Mouse (Mus musculus): ENCODE data around the gene Hs3st1. TPM values are rescaled to one million over a fixed set of nuclear protein-coding genes. Genes with fewer than 3 reads are reported as not detected.

Hs3st1 gene
- polyA plus RNA-seq, 1 experiment: 0.07 TPM

DNA sequence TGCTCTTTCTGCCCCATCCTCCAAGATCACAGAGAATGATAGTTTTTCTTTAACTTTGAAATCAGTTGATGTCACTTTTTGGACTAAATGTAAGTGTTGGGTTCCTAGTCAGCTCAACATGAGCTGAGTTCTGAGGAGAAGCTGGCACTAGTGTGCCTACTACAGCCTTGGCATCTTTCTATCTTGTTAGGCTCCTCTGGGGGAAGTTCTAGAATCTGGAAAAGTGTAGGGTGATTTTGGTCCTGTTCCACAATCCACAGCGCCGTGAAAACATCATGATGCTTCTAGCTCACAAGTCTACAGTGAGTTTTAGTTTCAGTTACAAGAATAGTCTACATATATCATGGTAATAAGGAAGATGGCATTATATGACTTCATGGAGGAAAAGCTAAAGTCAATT, 18.4 kb downstream of the Hs3st1 start:
- Histone ChIP-seq H3K36me3 (ENCODE audit: control insufficient read depth) (no peaks in the 10 kb centered on the region), H3K4me3 (replicated peaks) (no peak overlapping the region), H3K9me3 (ENCODE audit: control insufficient read depth, low read length) (no peaks in the 10 kb centered on the region), H3K27me3 (ENCODE audit: control insufficient read depth) (no peaks in the 10 kb centered on the region), H3K4me1 (ENCODE audit: control insufficient read depth) (no peaks in the 10 kb centered on the region)
- TF ChIP-seq GATA1 (IDR thresholded peaks at IDR 0.05; ENCODE audit: low read length): no peak

DNA sequence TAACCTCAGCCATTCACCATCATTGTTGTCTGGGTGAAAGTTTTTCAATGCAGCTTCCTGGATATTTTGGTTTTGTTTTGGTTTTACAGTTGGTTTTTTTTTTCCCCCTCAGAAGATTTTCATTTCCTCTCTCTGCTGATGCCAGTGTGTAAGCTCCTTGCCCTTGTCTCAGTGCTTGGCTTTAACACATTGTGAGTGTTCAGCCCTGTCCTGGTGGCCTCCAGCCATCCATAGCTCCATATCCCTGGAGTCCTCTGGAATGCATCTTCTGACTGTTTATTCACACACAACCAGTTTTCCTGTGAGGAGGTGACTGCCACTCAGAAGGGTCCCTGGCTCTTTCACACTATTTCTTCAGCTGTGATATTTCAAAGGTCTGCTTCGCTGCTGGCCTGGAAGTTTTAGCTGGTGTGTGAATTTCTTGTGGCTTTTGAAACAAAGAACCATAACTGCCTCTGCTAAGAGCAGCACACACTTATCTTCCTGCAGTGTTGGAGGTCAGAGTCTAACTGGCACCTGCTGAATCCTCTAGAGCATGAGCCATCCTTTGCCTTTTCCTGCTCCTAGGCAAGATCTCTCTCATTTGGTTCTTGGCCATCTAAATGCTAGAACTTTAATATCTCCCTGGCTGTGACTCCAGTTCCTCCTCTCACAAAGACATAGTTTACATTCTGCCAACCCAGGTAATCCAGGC, 21.4 kb downstream of the Hs3st1 start:
- Histone ChIP-seq H3K4me1 (ENCODE audit: control insufficient read depth) (no peaks in the 10 kb centered on the region), H3K36me3 (ENCODE audit: control insufficient read depth) (no peaks in the 10 kb centered on the region), H3K4me3 (replicated peaks) (no peak overlapping the region), H3K27me3 (ENCODE audit: control insufficient read depth) (no peaks in the 10 kb centered on the region), H3K9me3 (ENCODE audit: control insufficient read depth, low read length) (no peaks in the 10 kb centered on the region)
- TF ChIP-seq GATA1 (IDR thresholded peaks at IDR 0.05; ENCODE audit: low read length): no peak
- TF ChIP-seq TAL1 (IDR thresholded peaks at IDR 0.05; ENCODE audit: low read length): no peak

DNA sequence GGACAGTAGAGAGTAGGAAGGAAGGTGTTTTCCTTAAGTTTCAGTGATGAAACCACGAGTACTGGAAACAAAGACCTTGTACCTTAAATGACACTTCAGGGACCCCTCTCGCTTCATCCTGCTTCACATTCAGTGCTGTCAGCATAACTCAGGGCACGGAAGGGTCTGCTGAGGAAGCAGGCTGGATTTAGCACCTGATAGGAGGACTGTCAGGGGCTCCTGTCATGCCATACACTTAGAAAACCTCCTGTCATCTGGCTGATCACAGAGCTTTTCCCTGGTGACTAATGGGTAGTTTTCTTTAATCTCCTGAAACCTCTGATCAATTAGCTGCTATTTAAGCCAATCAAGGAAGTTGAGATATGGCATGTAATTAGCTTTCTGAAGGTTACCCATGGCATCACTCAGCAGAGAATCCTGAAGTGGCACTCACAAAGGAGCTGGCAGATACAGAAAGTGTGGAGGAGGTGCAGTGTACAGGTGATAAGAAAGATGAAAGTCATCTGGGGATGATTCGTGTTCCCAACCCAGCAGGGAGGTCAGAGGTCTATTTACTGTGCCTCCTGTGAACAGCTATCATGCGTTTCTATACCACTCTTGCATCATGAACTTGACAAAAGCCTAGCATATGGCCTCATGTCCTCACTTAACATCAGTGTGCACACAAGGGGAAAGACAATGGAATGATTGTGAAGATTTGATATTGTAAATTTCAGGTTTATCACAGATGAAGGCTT, 22.1 kb downstream of the Hs3st1 start:
- Histone ChIP-seq H3K9me3 (ENCODE audit: control insufficient read depth, low read length) (no peaks in the 10 kb centered on the region), H3K27me3 (ENCODE audit: control insufficient read depth) (no peaks in the 10 kb centered on the region), H3K36me3 (ENCODE audit: control insufficient read depth) (no peaks in the 10 kb centered on the region), H3K4me3 (replicated peaks) (no peak overlapping the region), H3K4me1 (ENCODE audit: control insufficient read depth) (no peaks in the 10 kb centered on the region)
- TF ChIP-seq GATA1 (IDR thresholded peaks at IDR 0.05; ENCODE audit: low read length): no peak
- TF ChIP-seq TAL1 (IDR thresholded peaks at IDR 0.05; ENCODE audit: low read length): no peak

DNA sequence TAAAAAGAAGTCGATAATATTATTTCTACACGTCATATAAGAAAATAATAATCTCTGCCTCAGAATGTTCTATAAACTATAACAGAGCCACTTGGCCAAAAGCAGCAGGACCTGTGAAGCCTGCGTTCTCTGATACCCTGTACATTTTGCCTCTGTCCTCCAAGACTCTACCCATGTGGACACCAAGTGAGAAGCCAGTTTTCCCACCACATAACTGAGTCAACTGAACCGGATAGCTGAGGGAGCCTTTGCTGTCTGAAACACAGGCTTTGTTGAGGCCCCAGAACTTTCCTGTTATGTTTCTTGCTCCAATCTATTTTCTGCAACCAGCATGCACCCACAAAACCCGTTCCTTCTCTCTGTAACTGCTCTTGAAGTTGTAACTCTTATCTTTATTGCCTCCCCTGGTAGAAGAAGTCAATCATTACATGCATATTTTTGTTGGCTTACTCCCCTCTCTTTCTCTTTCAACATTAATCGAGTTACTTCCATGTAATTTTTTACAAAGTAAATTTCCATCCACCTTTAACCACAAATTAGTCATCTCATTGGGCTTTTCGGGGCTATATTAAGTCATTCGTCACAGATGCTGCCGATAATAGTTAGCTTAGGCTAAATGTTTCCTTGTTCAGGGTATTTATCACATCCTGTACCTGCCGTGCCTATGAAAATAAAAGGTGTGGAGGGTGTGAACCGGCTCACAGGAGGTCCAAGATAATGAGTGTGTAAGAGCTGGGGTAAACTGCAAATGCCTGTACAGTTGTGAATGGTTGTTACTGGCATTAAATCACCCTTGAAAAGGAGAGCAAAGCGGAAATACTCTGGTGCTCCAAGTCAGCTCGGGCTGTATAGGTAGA, 39.4 kb downstream of the Hs3st1 start:
- no peak for TF ChIP-seq GATA1 (IDR thresholded peaks at IDR 0.05; ENCODE audit: low read length)
- TF ChIP-seq TAL1 (IDR thresholded peaks at IDR 0.05; ENCODE audit: low read length): no peak
- Histone ChIP-seq H3K4me1 (ENCODE audit: control insufficient read depth) (no peaks in the 10 kb centered on the region), H3K9me3 (ENCODE audit: control insufficient read depth, low read length) (peaks cover 2% of the 10 kb centered on the region; the same call in 1 of the 2 replicates), H3K27me3 (ENCODE audit: control insufficient read depth) (no peaks in the 10 kb centered on the region), H3K36me3 (ENCODE audit: control insufficient read depth) (no peaks in the 10 kb centered on the region), H3K4me3 (replicated peaks) (no peak overlapping the region)

DNA sequence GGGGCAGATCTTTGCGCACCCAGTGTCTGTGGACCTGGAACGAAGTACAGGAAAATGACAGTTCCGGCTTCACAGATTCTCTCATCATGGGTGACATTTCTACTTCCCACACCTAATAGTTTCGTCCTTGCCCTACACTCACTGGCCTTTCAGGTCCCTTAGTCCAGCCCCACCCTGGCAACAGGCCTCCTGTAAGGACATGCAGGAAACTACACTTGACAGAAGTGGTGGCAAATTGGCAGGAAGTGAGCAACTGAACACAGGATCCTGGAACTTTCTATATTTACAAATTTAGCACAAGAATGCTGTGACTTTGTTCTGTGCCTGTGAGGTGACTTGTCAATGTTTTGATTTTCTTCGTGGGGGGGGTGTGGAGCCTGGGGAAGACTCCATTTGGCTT, 40.1 kb downstream of the Hs3st1 start:
- Histone ChIP-seq H3K4me1 (ENCODE audit: control insufficient read depth) (no peaks in the 10 kb centered on the region), H3K9me3 (ENCODE audit: control insufficient read depth, low read length) (peaks cover 2% of the 10 kb centered on the region; the same call in 1 of the 2 replicates), H3K27me3 (ENCODE audit: control insufficient read depth) (no peaks in the 10 kb centered on the region), H3K36me3 (ENCODE audit: control insufficient read depth) (no peaks in the 10 kb centered on the region), H3K4me3 (replicated peaks) (no peak overlapping the region)
- TF ChIP-seq TAL1 (IDR thresholded peaks at IDR 0.05; ENCODE audit: low read length): no peak
- TF ChIP-seq GATA1 (IDR thresholded peaks at IDR 0.05; ENCODE audit: low read length): no peak

DNA sequence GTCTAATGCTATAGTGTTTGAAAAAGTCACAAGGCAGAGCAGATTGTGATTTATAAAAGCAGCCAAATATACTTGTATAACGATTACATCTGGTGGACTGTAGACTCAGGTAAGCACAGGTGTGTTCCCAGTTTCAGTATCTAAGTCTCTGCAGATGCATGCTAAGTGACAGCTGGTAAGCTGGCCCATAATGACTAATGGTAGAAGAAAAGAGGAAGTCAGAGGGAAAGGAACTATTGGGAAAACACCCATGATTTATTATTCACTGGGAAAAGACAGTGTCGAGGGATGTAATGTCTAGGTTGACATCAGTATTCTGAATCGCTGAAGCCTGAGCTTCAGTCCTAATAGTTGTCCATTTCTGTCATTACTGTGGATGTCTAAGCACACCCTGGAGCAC, 49.7 kb downstream of the Hs3st1 start:
- TF ChIP-seq TAL1 (IDR thresholded peaks at IDR 0.05; ENCODE audit: low read length) (no peak), GATA1 (IDR thresholded peaks at IDR 0.05; ENCODE audit: low read length) (no peak)

DNA sequence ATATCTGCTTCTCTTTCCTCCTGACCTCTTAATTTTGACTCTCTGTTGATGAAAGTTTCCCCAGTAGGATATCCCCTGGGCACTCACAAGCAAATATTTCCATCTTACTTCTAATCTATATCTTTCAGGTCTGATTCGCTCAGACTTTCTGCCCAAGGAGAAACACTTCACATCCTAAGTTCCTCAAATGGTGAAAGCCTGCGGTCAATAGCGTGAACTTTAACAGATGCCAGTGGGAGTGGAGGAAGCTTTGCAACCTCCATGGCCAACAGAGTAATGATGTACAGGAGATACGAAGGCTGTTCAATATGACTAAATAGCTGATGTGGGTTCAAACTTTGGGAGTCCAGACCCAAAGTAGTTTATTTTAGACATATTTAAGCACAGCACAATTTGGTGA, 94.4 kb downstream of the Hs3st1 start:
- no peak overlapping the region for H3K4me3 ChIP-seq (replicated peaks)
- TF ChIP-seq TAL1 (IDR thresholded peaks at IDR 0.05; ENCODE audit: low read length) (no peak), GATA1 (IDR thresholded peaks at IDR 0.05; ENCODE audit: low read length) (no peak)
- H3K9me3 ChIP-seq (ENCODE audit: control insufficient read depth, low read length): no peaks in the 10 kb centered on the region
- no peaks in the 10 kb centered on the region for H3K27me3 ChIP-seq (ENCODE audit: control insufficient read depth)
- no peaks in the 10 kb centered on the region for H3K36me3 ChIP-seq (ENCODE audit: control insufficient read depth)
- no peaks in the 10 kb centered on the region for H3K4me1 ChIP-seq (ENCODE audit: control insufficient read depth)

More for the DNA sequence above, 49.7 kb downstream of the Hs3st1 start:
- Histone ChIP-seq H3K4me1 (ENCODE audit: control insufficient read depth) (no peaks in the 10 kb centered on the region), H3K36me3 (ENCODE audit: control insufficient read depth) (no peaks in the 10 kb centered on the region), H3K4me3 (replicated peaks) (no peak overlapping the region), H3K27me3 (ENCODE audit: control insufficient read depth) (no peaks in the 10 kb centered on the region), H3K9me3 (ENCODE audit: control insufficient read depth, low read length) (no peaks in the 10 kb centered on the region)

DNA sequence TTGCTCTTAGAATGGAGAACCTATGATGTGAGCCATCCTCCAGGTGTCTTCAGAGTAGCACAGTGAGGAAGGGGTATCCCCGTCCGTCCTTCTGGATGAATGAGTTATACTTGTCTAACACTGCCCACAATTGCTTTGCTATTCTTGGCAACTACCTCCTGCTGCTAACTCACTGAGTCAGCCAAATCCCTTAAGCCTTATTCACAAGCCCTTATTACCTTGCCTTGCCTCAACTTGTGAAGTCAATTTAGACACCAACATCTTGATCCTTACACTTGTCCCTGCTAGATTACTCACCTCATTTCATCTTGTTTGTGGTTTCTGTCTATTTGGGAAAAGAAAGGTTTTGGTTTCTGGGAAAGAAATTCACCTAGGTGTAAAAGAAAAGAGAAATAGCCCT, 95.9 kb downstream of the Hs3st1 start:
- no peaks in the 10 kb centered on the region for H3K27me3 ChIP-seq (ENCODE audit: control insufficient read depth)
- no peaks in the 10 kb centered on the region for H3K4me1 ChIP-seq (ENCODE audit: control insufficient read depth)
- no peaks in the 10 kb centered on the region for H3K9me3 ChIP-seq (ENCODE audit: control insufficient read depth, low read length)
- no peak overlapping the region for H3K4me3 ChIP-seq (replicated peaks)
- H3K36me3 ChIP-seq (ENCODE audit: control insufficient read depth): no peaks in the 10 kb centered on the region
- no peak for TF ChIP-seq GATA1 (IDR thresholded peaks at IDR 0.05; ENCODE audit: low read length)
- no peak for TF ChIP-seq TAL1 (IDR thresholded peaks at IDR 0.05; ENCODE audit: low read length)

DNA sequence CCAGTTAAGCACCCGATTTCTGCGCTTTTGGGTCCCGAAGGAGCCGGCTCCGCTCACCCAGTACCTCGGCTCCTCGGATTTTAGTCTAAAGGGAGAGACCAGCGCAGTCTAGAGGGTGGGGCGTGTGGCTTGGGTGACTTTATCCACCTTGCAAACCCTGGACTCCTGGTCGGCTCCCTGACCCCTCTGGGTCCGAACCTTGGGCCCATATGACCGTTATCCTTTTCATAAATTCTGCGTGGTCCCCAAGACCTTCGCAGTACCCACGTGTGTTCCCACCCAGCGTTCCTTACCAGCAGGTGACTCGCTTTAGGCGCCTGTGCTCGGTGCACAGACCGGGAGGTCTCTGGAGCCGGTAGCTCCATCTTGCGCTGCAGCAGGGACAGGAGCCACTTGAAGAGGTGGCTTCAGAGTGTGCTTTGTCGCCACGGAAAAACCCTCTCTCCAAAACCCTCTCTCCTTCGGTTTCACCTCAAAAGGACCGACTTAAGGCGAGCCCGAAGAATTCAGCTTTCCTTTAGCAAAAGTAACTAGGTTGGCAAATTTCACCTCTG, 110.4 kb downstream of the Hs3st1 start:
- Histone ChIP-seq H3K4me1 (ENCODE audit: control insufficient read depth) (no peaks in the 10 kb centered on the region), H3K36me3 (ENCODE audit: control insufficient read depth) (no peaks in the 10 kb centered on the region), H3K4me3 (replicated peaks) (no peak overlapping the region), H3K27me3 (ENCODE audit: control insufficient read depth) (peaks cover 31% of the 10 kb centered on the region), H3K9me3 (ENCODE audit: control insufficient read depth, low read length) (no peaks in the 10 kb centered on the region)
- no peak for TF ChIP-seq TAL1 (IDR thresholded peaks at IDR 0.05; ENCODE audit: low read length)
- no peak for TF ChIP-seq GATA1 (IDR thresholded peaks at IDR 0.05; ENCODE audit: low read length)

All from erythroblast, embryonic 14.5 days (primary cell).